13 mouse cellular contexts compared by ENCODE assay signal in the genomic region with DNA sequence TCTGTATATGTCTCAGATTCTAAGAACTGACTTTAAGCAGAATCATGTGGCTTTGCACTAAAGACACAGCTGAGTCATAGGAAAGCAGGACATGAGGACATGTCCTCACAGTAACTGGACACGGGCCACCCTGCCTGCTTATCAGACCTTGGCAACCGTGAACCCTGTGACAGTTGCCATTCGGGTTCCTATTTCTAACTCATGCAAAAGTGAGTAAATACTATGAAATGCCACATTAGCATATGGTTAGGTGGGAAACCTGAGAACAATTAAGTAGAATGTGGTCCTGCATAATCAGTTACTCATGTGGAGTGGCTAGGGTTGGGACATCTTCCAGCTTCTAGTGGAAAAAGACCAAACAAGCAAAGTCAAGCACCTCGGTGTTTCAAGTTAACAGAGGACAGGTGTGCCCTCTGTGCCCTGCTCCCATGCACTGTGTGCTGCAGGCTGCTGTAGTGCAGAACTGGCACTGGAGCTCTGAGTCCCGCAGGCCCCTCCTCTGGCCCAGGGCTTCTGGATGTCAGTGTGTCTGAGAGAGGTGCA.
DNase-seq lines count a peak whose midpoint lies in the region; ATAC-seq and TF ChIP-seq lines count a peak whose summit lies in the region.
"Had no signal": no experiment of that assay in that cellular context is flagged by ENCODE, and none has a peak within 500 bp of the region (broad histone marks: within the 10 kb centered on the region; RNA-seq: fewer than 3 reads in every experiment).

No protein-coding gene starts in this region.

- TF ChIP-seq CTCF in heart, adult 2 months (IDR thresholded peaks at IDR 0.05): no peak
- no peak for TF ChIP-seq CTCF in lung, postnatal 0 days (IDR thresholded peaks at IDR 0.05)
- TF ChIP-seq CTCF in lung, adult 2 months (IDR thresholded peaks at IDR 0.05; ENCODE audit: insufficient read depth, low read length): no peak

- TF ChIP-seq POLR2A in heart, adult 2 months (IDR thresholded peaks at IDR 0.05; ENCODE audit: insufficient read depth, low read depth, low read length): no peak
- no peak for TF ChIP-seq POLR2A in lung, adult 2 months (IDR thresholded peaks at IDR 0.05; ENCODE audit: borderline replicate concordance, extremely low read depth, low read depth, low read length)

- intact Hi-C loops in heart, adult 2 months (cut with DNase I): loop anchor here (5.0 kb wide), 3 partner anchors 88 to 197 kb away; no protein-coding TSS in a partner anchor

- H3K79me2 ChIP-seq in heart, adult 2 months (replicated peaks; ENCODE audit: control insufficient read depth, insufficient read depth, low read length): no peaks in the 10 kb centered on the region
- no peaks in the 10 kb centered on the region for H3K79me2 ChIP-seq in macrophage (ENCODE audit: inconsistent target)

- peak; percentile 26; the same call in 1 of the 2 replicates for TF ChIP-seq EP300 in heart, adult 2 months (IDR thresholded peaks at IDR 0.05; ENCODE audit: insufficient read depth, low read depth, low read length)
- TF ChIP-seq EP300 in lung, postnatal 0 days (IDR thresholded peaks at IDR 0.05): 0 out of 2 replicates have a peak, but pooled peaks have one; percentile 27

- no peaks in the 10 kb centered on the region for H3K27me3 ChIP-seq in heart, adult 2 months (ENCODE audit: control insufficient read depth, insufficient read depth, low read length)
- no peaks in the 10 kb centered on the region for H3K27me3 ChIP-seq in heart, embryonic 11.5 days (ENCODE audit: control insufficient read depth, insufficient read depth, low read length)
- no peaks in the 10 kb centered on the region for H3K27me3 ChIP-seq in lung, postnatal 0 days (replicated peaks; ENCODE audit: insufficient read depth, low read length)
- H3K27me3 ChIP-seq in embryonic facial prominence, embryonic 13.5 days: no peaks in the 10 kb centered on the region
- H3K27me3 ChIP-seq: hindbrain, embryonic 13.5 days; limb, embryonic 15.5 days had no signal

- H3K4me3 ChIP-seq in heart, adult 2 months: no peak overlapping the region
- no peak overlapping the region for H3K4me3 ChIP-seq in heart, embryonic 11.5 days (ENCODE audit: low read depth, low read length)
- H3K4me3 ChIP-seq in lung, postnatal 0 days (ENCODE audit: low read depth, low read length): no peak overlapping the region
- H3K4me3 ChIP-seq in lung, adult 2 months (replicated peaks; ENCODE audit: extremely low read depth, low read depth, low read length): no peak overlapping the region
- no peak overlapping the region for H3K4me3 ChIP-seq in embryonic facial prominence, embryonic 13.5 days
- H3K4me3 ChIP-seq in macrophage (ENCODE audit: inconsistent target): no peak overlapping the region
- H3K4me3 ChIP-seq: hindbrain, embryonic 13.5 days; limb, embryonic 15.5 days had no signal

- peak; percentile 33 to 62 for DNase-seq in heart, adult 2 months
- DNase-seq in lung, postnatal 0 days (ENCODE audit: low spot score): peak; percentile 62
- DNase-seq in lung, adult 2 months: no peak
- no peak for DNase-seq in thymus, postnatal 0 days (ENCODE audit: low spot score)
- DNase-seq: embryo, embryonic 11 days had no signal

- no peak overlapping the region for H3K4me2 ChIP-seq in heart, embryonic 11.5 days
- H3K4me2 ChIP-seq in lung, postnatal 0 days (replicated peaks; ENCODE audit: low read depth, low read length): no peak overlapping the region
- H3K4me2 ChIP-seq in embryonic facial prominence, embryonic 13.5 days: no peak overlapping the region
- H3K4me2 ChIP-seq: hindbrain, embryonic 13.5 days; limb, embryonic 15.5 days had no signal

- WGBS in heart, adult 2 months: 34% methylated on average over 5 of the region's 5 CpGs
- WGBS in heart, embryonic 11.5 days (ENCODE audit: insufficient replicate concordance): 76% methylated on average over 5 of the region's 5 CpGs
- WGBS in lung, postnatal 0 days: 63% methylated on average over 5 of the region's 5 CpGs
- WGBS in lung, adult 2 months: 54% methylated on average over 5 of the region's 5 CpGs
- 43% methylated on average over 5 of the region's 5 CpGs for WGBS in embryonic facial prominence, embryonic 13.5 days
- WGBS in macrophage (ENCODE audit: missing documents): 91% methylated on average over 5 of the region's 5 CpGs

- no peaks in the 10 kb centered on the region for H3K36me3 ChIP-seq in heart, adult 2 months (ENCODE audit: control insufficient read depth, insufficient read depth, low read length)
- no peaks in the 10 kb centered on the region for H3K36me3 ChIP-seq in heart, embryonic 11.5 days (ENCODE audit: control insufficient read depth, insufficient read depth, low read length)
- no peaks in the 10 kb centered on the region for H3K36me3 ChIP-seq in lung, postnatal 0 days (ENCODE audit: insufficient read depth, low read length)
- no peaks in the 10 kb centered on the region for H3K36me3 ChIP-seq in embryonic facial prominence, embryonic 13.5 days
- no peaks in the 10 kb centered on the region for H3K36me3 ChIP-seq in macrophage (ENCODE audit: inconsistent target)
- H3K36me3 ChIP-seq: G1E; hindbrain, embryonic 13.5 days; limb, embryonic 15.5 days had no signal

- H3K9me3 ChIP-seq in heart, embryonic 11.5 days (replicated peaks; ENCODE audit: control insufficient read depth, low read length): no peaks in the 10 kb centered on the region
- no peaks in the 10 kb centered on the region for H3K9me3 ChIP-seq in lung, postnatal 0 days (ENCODE audit: low read length)
- H3K9me3 ChIP-seq in embryonic facial prominence, embryonic 13.5 days: no peaks in the 10 kb centered on the region
- H3K9me3 ChIP-seq: G1E; hindbrain, embryonic 13.5 days; limb, embryonic 15.5 days had no signal

- no peak overlapping the region for H3K9ac ChIP-seq in heart, adult 2 months (ENCODE audit: low read depth, low read length)
- no peak overlapping the region for H3K9ac ChIP-seq in heart, embryonic 11.5 days (ENCODE audit: low read depth, low read length)
- no peak overlapping the region for H3K9ac ChIP-seq in lung, postnatal 0 days (replicated peaks; ENCODE audit: low read depth)
- H3K9ac ChIP-seq in embryonic facial prominence, embryonic 13.5 days: no peak overlapping the region
- H3K9ac ChIP-seq: hindbrain, embryonic 13.5 days; limb, embryonic 15.5 days had no signal

- peaks cover 6% of the 10 kb centered on the region for H3K4me1 ChIP-seq in heart, adult 2 months (ENCODE audit: control insufficient read depth, insufficient read depth, low read length)
- no peaks in the 10 kb centered on the region for H3K4me1 ChIP-seq in heart, embryonic 11.5 days (ENCODE audit: control insufficient read depth, insufficient read depth, low read length)
- 0 out of 2 replicates have a peak, but pooled peaks cover 5% of the 10 kb centered on the region for H3K4me1 ChIP-seq in lung, postnatal 0 days (ENCODE audit: insufficient read depth, low read depth, low read length)
- peaks cover 2% of the 10 kb centered on the region for H3K4me1 ChIP-seq in lung, adult 2 months (ENCODE audit: control insufficient read depth, insufficient read depth, low read length)
- peaks cover 22% of the 10 kb centered on the region for H3K4me1 ChIP-seq in embryonic facial prominence, embryonic 13.5 days

- no peak for ATAC-seq in heart, embryonic 11.5 days (replicated peaks; ENCODE audit: insufficient number of reproducible peaks, low FRiP score, low TSS enrichment)
- peak; percentile 80 for ATAC-seq in lung, postnatal 0 days
- no peak; the same call in 1 of the 2 replicates for ATAC-seq in embryonic facial prominence, embryonic 13.5 days (ENCODE audit: insufficient number of reproducible peaks, insufficient read depth, low FRiP score, low TSS enrichment, low read depth)
- ATAC-seq: activated CD4-positive, CD25-positive, alpha-beta regulatory T cell, adult 4 months had no signal

- peak overlapping the region; percentile 72 for H3K27ac ChIP-seq in heart, adult 2 months
- no peak overlapping the region for H3K27ac ChIP-seq in heart, embryonic 11.5 days (ENCODE audit: low read depth, low read length)
- H3K27ac ChIP-seq in lung, postnatal 0 days (ENCODE audit: low read length): no peak overlapping the region
- H3K27ac ChIP-seq in embryonic facial prominence, embryonic 13.5 days: peak overlapping the region; percentile 44; the same call in 1 of the 2 replicates
- H3K27ac ChIP-seq in macrophage: peak overlapping the region; percentile 43
- H3K27ac ChIP-seq: hindbrain, embryonic 13.5 days; kidney, postnatal 0 days had no signal

Comparison
In these comparisons a context has a peak if more than half of its experiments do, and no peak if none do; other contexts are left out.
1. DNase-seq: peak in heart, adult 2 months (2 of 2) and lung, postnatal 0 days (single experiment); none in lung, adult 2 months (single experiment) and thymus, postnatal 0 days (single experiment).
2. H3K27ac ChIP-seq: peak in heart, adult 2 months (single experiment), embryonic facial prominence, embryonic 13.5 days (single experiment) and macrophage (single experiment); none in heart, embryonic 11.5 days (single experiment) and lung, postnatal 0 days (single experiment).